Mouse (Mus musculus) left cerebral cortex, adult 2 months (tissue): Measurements from ENCODE around the gene Pard3b. TPM values are rescaled to one million over a fixed set of nuclear protein-coding genes. Genes with fewer than 3 reads are reported as not detected.

Source experiments
- DNase-seq, 2 experiments: peaks; one replicate each; pipeline ENCODE4 v3.0.0; 2021 to 2022; ENCODE audit warnings: low spot score in 2 of 2, mixed read lengths in 1 of 2; ENCODE audit errors: extremely low spot score in 1 of 2
- H3K27ac ChIP-seq: fragments of 200-600 bp; 2 replicates; pipeline ENCODE4 v1.8.1; 2022
- H3K4me3 ChIP-seq: fragments of 200-600 bp; 2 replicates; pipeline ENCODE4 v1.8.1; 2022
- CTCF ChIP-seq: fragments of 200-600 bp; IDR thresholded peaks from 2 replicates; pipeline ENCODE4 v1.8.1; 2022; ENCODE audit warnings: antibody characterized with exemption, mild to moderate bottlenecking, moderate library complexity
- intact Hi-C: fragments of 180-260 bp; cut with DNase I; formaldehyde crosslinking; loops from one replicate; pipeline ENCODE4 v1.15.1; 2025
- total RNA-seq, 2 experiments: library from RNA; stranded (reverse); gene quantifications; 2 replicates each; pipeline ENCODE4 v1.2.3; 2021

Pard3b gene
- total RNA-seq, 2 experiments from 2014 or later: 4.0 to 5.1 TPM

DNA sequence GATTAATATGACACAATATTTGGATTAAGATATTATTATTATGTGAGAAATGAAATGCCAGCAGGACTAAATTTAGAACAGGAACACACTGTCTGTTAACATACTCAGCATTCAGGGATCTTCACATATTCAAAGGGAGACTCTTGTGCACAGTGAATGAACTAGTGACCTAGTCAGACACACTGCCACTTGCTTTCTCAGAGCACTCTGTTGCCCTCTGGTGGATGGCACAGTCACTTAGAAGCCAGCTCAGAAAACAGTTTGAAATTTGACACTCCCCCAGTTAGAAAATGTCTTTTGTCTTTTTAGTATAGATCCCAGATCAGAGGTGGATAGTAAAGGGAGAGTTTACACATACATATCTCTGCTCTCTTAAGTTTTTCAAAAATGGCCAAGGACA is 132.6 kb downstream of the Pard3b start:
- H3K27ac ChIP-seq: no peak overlapping the region
- DNase-seq: peak; percentile 64 to 69
- intact Hi-C loops: loop anchor here (1.0 to 5.0 kb wide), 5 partner anchors 474 to 931 kb away; partner anchors contain the start of gene Nrp2
- TF ChIP-seq CTCF: peak; percentile 87
- no peak overlapping the region for H3K4me3 ChIP-seq

GRCm38 (mm10) chr1:61778731-61779130 is 140.1 kb downstream of the Pard3b start:
- TF ChIP-seq CTCF: no peak
- Histone ChIP-seq H3K27ac (no peak overlapping the region), H3K4me3 (no peak overlapping the region)
- no peak for DNase-seq
- intact Hi-C loops: no loop called here

- intact Hi-C loops: no loop called here
- no peak for TF ChIP-seq CTCF
- Histone ChIP-seq H3K27ac (no peak overlapping the region), H3K4me3 (no peak overlapping the region)
- no peak for DNase-seq
Observed at GRCm38 (mm10) chr1:61779906-61780305, 141.3 kb downstream of the Pard3b start.

DNA sequence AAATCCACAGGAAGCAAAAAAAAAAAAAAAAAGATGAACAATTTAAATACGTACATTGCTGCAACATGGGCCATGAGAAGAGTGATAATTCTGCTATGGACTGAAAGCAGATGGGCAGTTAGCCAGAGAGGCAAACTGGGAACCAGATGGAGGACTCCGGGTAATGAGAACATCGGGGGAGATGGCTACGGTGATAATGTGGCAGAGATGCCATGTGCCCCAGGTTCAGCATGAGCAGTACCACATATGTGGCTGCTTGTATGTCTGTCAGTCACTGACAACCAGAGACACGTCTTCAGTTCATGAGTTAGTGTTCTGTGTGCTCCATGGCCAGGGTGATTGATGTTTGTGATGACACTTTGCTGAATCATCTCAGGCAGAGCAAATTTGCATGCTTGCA is 157.7 kb downstream of the Pard3b start:
- no peak for DNase-seq
- H3K27ac ChIP-seq: no peak overlapping the region
- TF ChIP-seq CTCF: no peak
- intact Hi-C loops: no loop called here
- no peak overlapping the region for H3K4me3 ChIP-seq

- DNase-seq: no peak
- intact Hi-C loops: no loop called here
- no peak for TF ChIP-seq CTCF
- no peak overlapping the region for H3K27ac ChIP-seq
- no peak overlapping the region for H3K4me3 ChIP-seq
Observed at GRCm38 (mm10) chr1:61820213-61820612, 181.6 kb downstream of the Pard3b start.

GRCm38 (mm10) chr1:61825560-61826191 is 187.1 kb downstream of the Pard3b start:
- no peak for TF ChIP-seq CTCF
- Histone ChIP-seq H3K4me3 (no peak overlapping the region), H3K27ac (no peak overlapping the region)
- DNase-seq: no peak
- intact Hi-C loops: no loop called here

- DNase-seq: no peak
- H3K27ac ChIP-seq: no peak overlapping the region
- TF ChIP-seq CTCF: no peak
- intact Hi-C loops: no loop called here
- H3K4me3 ChIP-seq: no peak overlapping the region
Observed at GRCm38 (mm10) chr1:61837006-61837544, 198.5 kb downstream of the Pard3b start.

DNA sequence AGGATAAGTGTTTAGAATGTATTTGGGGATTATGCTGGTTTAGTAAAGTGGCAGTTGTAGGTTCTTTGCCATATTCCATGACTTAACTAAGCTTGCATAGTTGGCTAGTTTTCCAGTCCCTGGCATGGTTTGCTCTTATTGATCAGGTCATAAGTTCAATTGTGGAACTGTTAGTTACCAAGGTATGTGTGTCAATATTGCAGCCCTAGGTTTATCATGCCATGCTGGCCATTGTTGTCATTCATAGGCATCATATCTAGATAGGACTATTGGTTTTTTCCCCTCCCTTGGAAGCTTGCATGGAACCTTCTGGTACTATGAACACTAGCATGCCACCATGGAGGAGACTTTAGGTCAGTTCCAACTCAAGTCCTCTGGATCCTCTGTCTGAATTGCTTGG is 208.0 kb downstream of the Pard3b start:
- no peak for DNase-seq
- Histone ChIP-seq H3K27ac (no peak overlapping the region), H3K4me3 (no peak overlapping the region)
- no peak for TF ChIP-seq CTCF
- intact Hi-C loops: no loop called here

DNA sequence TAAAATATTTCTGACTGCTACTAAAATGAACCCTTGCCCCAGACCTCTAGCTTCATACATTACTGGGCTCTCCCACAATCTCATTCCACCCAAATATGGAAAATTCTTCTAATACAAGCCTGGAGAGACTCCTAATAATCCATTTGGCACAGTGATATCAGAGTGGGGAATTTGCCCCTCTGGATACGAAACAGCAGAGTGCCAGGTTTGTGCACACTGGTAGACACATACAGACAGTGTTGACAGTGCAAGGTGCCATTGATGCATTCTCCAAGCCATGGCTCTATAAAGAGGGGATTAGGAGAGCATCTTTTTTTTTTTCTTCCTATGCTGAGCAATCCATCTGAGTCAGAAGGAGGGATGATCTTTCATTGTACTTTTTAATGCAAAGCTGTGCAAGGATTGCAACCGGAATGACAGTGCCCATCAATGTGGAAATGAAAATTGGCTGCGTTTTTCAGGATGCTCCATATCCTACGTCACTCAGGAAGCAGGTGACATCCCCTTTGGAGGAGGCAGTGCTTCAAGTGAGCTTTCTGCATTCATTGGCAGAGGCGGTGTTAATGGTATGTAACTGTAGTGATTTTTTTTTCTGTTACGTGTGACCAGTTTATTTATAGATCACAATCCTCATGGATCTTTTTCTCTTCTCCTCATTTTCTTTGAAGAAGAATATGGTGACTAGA is 210.5 kb downstream of the Pard3b start:
- H3K27ac ChIP-seq: no peak overlapping the region
- TF ChIP-seq CTCF: no peak
- intact Hi-C loops: no loop called here

DNA sequence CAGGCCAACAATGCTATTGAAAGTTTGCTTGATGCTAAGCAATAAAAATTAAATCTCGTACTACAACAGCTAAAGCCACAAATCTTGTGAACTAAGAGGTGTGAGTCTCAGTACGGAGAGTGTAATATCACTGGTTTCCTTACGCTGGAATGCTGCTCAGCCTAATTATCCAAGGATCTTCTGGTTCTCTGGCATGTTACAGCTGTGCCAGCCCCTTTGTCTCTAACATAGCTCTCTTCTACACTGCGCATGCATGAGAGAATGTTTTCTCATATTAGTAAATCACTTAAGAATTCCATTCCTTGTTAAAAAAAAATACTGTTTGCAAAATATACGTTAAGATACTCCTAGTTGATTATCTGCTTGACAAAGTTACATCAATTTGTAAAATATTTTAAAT is 211.8 kb downstream of the Pard3b start:
- intact Hi-C loops: no loop called here
- TF ChIP-seq CTCF: no peak
- Histone ChIP-seq H3K27ac (no peak overlapping the region), H3K4me3 (no peak overlapping the region)
- DNase-seq: no peak

More for the DNA sequence above, 210.5 kb downstream of the Pard3b start:
- DNase-seq: no peak
- no peak overlapping the region for H3K4me3 ChIP-seq

DNA sequence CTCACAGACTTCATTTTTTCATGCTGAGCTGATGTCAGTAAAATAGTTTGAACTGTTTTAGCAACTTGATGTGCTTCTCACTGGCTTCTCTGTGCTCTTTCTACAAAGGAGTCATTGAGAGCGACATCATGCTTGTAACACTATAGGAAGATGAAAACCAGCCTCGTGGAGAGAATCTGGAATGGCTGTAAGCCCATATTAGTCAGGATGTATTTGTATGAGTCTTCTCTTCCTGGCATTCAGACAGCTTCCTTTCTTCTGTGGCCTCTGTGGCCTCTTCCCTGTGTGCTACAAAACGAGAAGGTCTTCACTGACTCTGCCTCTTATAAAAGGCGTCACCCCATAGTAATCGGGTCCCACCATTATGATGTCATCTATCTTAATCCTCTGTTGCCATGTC is 212.6 kb downstream of the Pard3b start:
- Histone ChIP-seq H3K27ac (no peak overlapping the region), H3K4me3 (no peak overlapping the region)
- intact Hi-C loops: no loop called here
- no peak for DNase-seq
- TF ChIP-seq CTCF: no peak

- TF ChIP-seq CTCF: no peak
- H3K27ac ChIP-seq: no peak overlapping the region
- H3K4me3 ChIP-seq: no peak overlapping the region
- intact Hi-C loops: no loop called here
- no peak for DNase-seq
Observed at GRCm38 (mm10) chr1:61867286-61868082, 228.9 kb downstream of the Pard3b start.
